Mouse (Mus musculus): Measurements from ENCODE around the gene Sqor. TPM values are rescaled to one million over a fixed set of nuclear protein-coding genes. Genes with fewer than 3 reads are reported as not detected.

The Sqor gene
- polyA plus RNA-seq, 1 experiment = 84.1 TPM

- H3K4me3 ChIP-seq (replicated peaks; ENCODE audit: control insufficient read depth, low read depth, low read length) = no peak overlapping the region
- 65% methylated on average over 3 of the region's 3 CpGs for WGBS
- TF ChIP-seq POLR2A (IDR thresholded peaks at IDR 0.05; ENCODE audit: borderline replicate concordance, control insufficient read depth, low read depth, low read length) = no peak
- TF ChIP-seq CTCF (IDR thresholded peaks at IDR 0.05; ENCODE audit: control insufficient read depth, insufficient read depth, low read length) = no peak
- H3K27ac ChIP-seq (ENCODE audit: control insufficient read depth, insufficient read depth, low read depth, low read length, poor library complexity) = no peak overlapping the region
- H3K4me1 ChIP-seq (ENCODE audit: control insufficient read depth, insufficient read depth, low read length) = no peaks in the 10 kb centered on the region
Measured at GRCm38 (mm10) chr2:122826302-122826701, 61.3 kb downstream of the Sqor start.

- Histone ChIP-seq H3K4me3 (replicated peaks; ENCODE audit: control insufficient read depth, low read depth, low read length) (no peak overlapping the region), H3K4me1 (ENCODE audit: control insufficient read depth, insufficient read depth, low read length) (no peaks in the 10 kb centered on the region), H3K27ac (ENCODE audit: control insufficient read depth, insufficient read depth, low read depth, low read length, poor library complexity) (no peak overlapping the region)
- 79% methylated on average over 4 of the region's 4 CpGs for WGBS
- no peak for TF ChIP-seq POLR2A (IDR thresholded peaks at IDR 0.05; ENCODE audit: borderline replicate concordance, control insufficient read depth, low read depth, low read length)
- no peak for TF ChIP-seq CTCF (IDR thresholded peaks at IDR 0.05; ENCODE audit: control insufficient read depth, insufficient read depth, low read length)
Measured at GRCm38 (mm10) chr2:122854636-122855035, 89.6 kb downstream of the Sqor start.

DNA sequence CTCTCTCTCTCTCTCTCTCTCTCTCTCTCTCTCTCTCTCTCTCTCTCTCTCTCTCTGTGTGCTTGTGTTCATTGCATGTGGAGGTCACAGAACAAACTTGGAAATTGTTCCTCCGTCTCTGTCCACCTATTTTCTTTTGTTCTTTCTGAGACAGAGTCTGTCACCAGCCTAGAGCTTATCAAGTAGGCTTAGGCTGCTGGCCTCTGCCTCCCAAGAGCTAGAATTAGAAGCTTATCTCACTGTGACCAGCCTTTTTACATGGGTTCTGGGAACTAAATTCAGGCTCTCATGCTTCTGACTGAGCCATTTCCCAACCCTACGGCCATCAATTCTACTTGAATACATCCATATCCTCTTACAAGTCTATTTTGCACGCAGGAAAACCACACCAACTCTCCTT lies 90.3 kb downstream of the Sqor start:
- TF ChIP-seq POLR2A (IDR thresholded peaks at IDR 0.05; ENCODE audit: borderline replicate concordance, control insufficient read depth, low read depth, low read length) (no peak), CTCF (IDR thresholded peaks at IDR 0.05; ENCODE audit: control insufficient read depth, insufficient read depth, low read length) (no peak)
- Histone ChIP-seq H3K27ac (ENCODE audit: control insufficient read depth, insufficient read depth, low read depth, low read length, poor library complexity) (no peak overlapping the region), H3K4me3 (replicated peaks; ENCODE audit: control insufficient read depth, low read depth, low read length) (no peak overlapping the region), H3K4me1 (ENCODE audit: control insufficient read depth, insufficient read depth, low read length) (no peaks in the 10 kb centered on the region)
- 72% methylated on average over 3 of the region's 3 CpGs for WGBS

Other genes with a start within 250 kb of the Sqor start
- gene Gatm, start 153.9 kb upstream of the Sqor start, polyA plus RNA-seq (2011; ENCODE audit: insufficient read depth, insufficient read length, low replicate concordance, missing spikeins) = 16.6 and 19.8 TPM in 2 replicates
- 8.0 and 31.5 TPM in 2 replicates for gene AA467197, start 128.3 kb upstream of the Sqor start, polyA plus RNA-seq (2011; ENCODE audit: insufficient read depth, insufficient read length, low replicate concordance, missing spikeins)
- 0.18 and 2.8 TPM in 2 replicates for gene Slc30a4, start 62.6 kb upstream of the Sqor start, polyA plus RNA-seq (2011; ENCODE audit: insufficient read depth, insufficient read length, low replicate concordance, missing spikeins)
- gene Bloc1s6, start 26.7 kb upstream of the Sqor start, polyA plus RNA-seq (2011; ENCODE audit: insufficient read depth, insufficient read length, low replicate concordance, missing spikeins) = 9.5 and 11.4 TPM in 2 replicates

Measured in bone marrow, adult 2 months (tissue).